Mouse (Mus musculus): Measurements from ENCODE around the gene Plod2. TPM values are rescaled to one million over a fixed set of nuclear protein-coding genes. Genes with fewer than 3 reads are reported as not detected.

Gene Plod2
- polyA plus RNA-seq, 1 experiment, result not detected

DNA sequence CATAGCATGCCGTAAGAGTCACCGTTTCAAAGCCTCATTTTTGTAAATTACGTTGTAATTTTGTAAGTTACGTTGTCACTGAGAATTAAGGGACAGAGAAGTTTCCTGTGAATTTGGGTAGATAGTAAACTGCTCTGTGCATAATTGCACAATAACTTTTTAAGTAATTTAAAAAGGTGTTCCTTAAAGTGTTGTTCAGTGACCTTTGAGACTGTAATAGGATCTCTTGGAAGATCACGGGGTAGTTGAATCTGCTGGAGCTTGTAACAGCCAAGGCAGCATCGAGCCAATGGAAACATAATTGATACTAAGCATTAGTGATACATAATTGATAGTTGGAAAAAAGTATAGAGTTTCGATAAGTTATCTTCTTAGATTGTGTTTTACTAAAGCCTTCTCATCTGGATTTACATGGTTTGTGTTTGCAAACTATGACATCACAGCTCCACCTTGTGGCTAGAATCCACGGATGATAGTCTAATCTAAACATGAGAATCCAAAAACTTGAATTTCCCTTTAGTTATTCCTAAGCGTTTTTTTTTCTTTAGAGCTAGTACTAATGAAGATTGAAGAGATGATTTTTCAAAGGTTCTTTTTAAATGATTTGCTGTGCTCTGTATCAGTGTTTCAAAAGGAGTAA, 68.7 kb downstream of the Plod2 start:
- H3K4me1 ChIP-seq (ENCODE audit: control insufficient read depth), result no peaks in the 10 kb centered on the region
- H3K9me3 ChIP-seq (ENCODE audit: control insufficient read depth, low read length), result no peaks in the 10 kb centered on the region
- no peaks in the 10 kb centered on the region for H3K27me3 ChIP-seq (ENCODE audit: control insufficient read depth)
- TF ChIP-seq TAL1 (IDR thresholded peaks at IDR 0.05; ENCODE audit: low read length) (no peak), GATA1 (IDR thresholded peaks at IDR 0.05; ENCODE audit: low read length) (no peak)
- no peaks in the 10 kb centered on the region for H3K36me3 ChIP-seq (ENCODE audit: control insufficient read depth)
- no peak overlapping the region for H3K4me3 ChIP-seq (replicated peaks)

DNA sequence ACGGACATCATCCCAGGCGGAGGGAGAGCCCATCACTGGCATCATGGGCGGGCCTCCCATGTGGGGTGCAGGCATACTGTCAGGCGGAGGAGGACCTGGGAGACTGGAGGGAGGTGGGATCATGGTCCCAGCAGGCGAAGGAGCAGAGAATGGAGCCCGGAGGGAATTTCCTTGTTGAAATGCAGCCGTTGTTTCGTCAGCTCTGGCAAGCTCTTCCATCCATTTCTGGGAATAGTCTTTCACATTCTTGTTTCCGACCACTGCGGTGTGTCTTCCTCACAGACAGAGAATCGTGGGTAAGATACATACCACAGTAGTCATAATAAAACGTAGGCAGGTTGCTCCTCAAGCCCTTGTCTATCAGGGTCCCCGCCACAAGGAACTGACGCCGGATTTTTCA, 70.6 kb downstream of the Plod2 start:
- H3K9me3 ChIP-seq (ENCODE audit: control insufficient read depth, low read length), result no peaks in the 10 kb centered on the region
- H3K36me3 ChIP-seq (ENCODE audit: control insufficient read depth), result no peaks in the 10 kb centered on the region
- TF ChIP-seq GATA1 (IDR thresholded peaks at IDR 0.05; ENCODE audit: low read length), result no peak
- TF ChIP-seq TAL1 (IDR thresholded peaks at IDR 0.05; ENCODE audit: low read length), result no peak
- no peaks in the 10 kb centered on the region for H3K27me3 ChIP-seq (ENCODE audit: control insufficient read depth)
- no peak overlapping the region for H3K4me3 ChIP-seq (replicated peaks)
- H3K4me1 ChIP-seq (ENCODE audit: control insufficient read depth), result no peaks in the 10 kb centered on the region

- Histone ChIP-seq H3K4me3 (replicated peaks) (no peak overlapping the region), H3K27me3 (ENCODE audit: control insufficient read depth) (no peaks in the 10 kb centered on the region), H3K4me1 (ENCODE audit: control insufficient read depth) (no peaks in the 10 kb centered on the region), H3K9me3 (ENCODE audit: control insufficient read depth, low read length) (no peaks in the 10 kb centered on the region), H3K36me3 (ENCODE audit: control insufficient read depth) (no peaks in the 10 kb centered on the region)
- TF ChIP-seq TAL1 (IDR thresholded peaks at IDR 0.05; ENCODE audit: low read length) (no peak), GATA1 (IDR thresholded peaks at IDR 0.05; ENCODE audit: low read length) (no peak)
Measured at GRCm38 (mm10) chr9:92613206-92613605, 71.2 kb downstream of the Plod2 start.

DNA sequence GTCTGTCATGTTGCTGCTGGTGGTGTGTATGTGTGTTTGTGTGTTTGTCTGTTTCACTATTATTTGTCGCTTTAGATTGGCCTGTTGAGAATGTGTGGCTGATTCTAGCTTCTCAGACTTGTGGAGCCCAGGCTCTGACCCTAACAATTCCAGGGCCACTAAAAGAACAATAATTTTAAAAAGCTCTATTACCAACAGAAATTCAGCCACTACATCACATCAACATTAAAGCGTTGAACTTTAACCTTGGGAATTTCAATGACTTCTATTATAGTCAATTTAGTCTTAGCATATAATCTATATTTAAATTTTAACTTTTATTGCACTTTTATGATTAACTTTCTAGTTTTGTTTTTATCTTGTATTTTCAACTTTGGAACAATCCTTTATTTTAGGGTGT, 74.4 kb downstream of the Plod2 start:
- no peaks in the 10 kb centered on the region for H3K9me3 ChIP-seq (ENCODE audit: control insufficient read depth, low read length)
- no peaks in the 10 kb centered on the region for H3K4me1 ChIP-seq (ENCODE audit: control insufficient read depth)
- H3K27me3 ChIP-seq (ENCODE audit: control insufficient read depth), result no peaks in the 10 kb centered on the region
- H3K4me3 ChIP-seq (replicated peaks), result no peak overlapping the region
- TF ChIP-seq GATA1 (IDR thresholded peaks at IDR 0.05; ENCODE audit: low read length) (no peak), TAL1 (IDR thresholded peaks at IDR 0.05; ENCODE audit: low read length) (no peak)
- H3K36me3 ChIP-seq (ENCODE audit: control insufficient read depth), result no peaks in the 10 kb centered on the region

DNA sequence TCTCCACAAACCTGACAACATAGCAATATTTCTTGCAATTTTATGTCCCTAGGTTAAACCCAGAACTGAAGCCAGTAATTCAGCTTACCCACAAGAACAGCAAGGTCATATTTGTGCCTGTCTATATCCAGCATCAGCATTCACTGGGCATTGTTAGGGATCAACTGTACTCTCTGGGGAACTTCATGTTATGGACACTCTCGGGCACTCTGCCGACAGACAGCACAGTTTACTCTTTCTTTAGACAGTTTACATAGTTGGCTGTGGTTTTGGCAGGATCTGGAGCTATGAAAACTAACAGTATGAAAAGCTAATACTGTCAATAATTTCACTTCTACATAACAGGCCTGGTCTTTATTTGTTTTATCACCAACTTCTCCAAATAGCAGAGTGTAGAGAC, 75.4 kb downstream of the Plod2 start:
- H3K4me1 ChIP-seq (ENCODE audit: control insufficient read depth), result no peaks in the 10 kb centered on the region
- no peak for TF ChIP-seq GATA1 (IDR thresholded peaks at IDR 0.05; ENCODE audit: low read length)
- no peak for TF ChIP-seq TAL1 (IDR thresholded peaks at IDR 0.05; ENCODE audit: low read length)
- no peaks in the 10 kb centered on the region for H3K9me3 ChIP-seq (ENCODE audit: control insufficient read depth, low read length)
- H3K4me3 ChIP-seq (replicated peaks), result no peak overlapping the region
- H3K27me3 ChIP-seq (ENCODE audit: control insufficient read depth), result no peaks in the 10 kb centered on the region
- no peaks in the 10 kb centered on the region for H3K36me3 ChIP-seq (ENCODE audit: control insufficient read depth)

DNA sequence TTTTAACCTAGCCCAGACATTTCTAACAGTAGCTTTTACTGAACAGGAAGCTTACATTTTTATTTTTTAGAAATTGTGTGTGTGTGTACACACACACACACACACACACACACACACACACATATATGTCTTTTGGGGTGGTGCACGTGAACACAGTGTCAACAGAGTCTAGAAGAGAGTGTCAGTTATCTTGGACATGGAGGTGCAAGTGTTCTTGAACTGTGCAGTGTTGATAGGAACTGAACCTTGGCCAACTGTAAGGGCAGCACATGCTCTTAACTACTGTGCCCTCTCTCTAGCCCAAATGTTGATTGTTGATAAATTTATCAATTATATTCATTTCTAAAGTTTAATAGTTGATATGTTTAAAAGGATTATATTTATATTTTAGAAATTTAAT, 78.1 kb downstream of the Plod2 start:
- H3K9me3 ChIP-seq (ENCODE audit: control insufficient read depth, low read length), result no peaks in the 10 kb centered on the region; the same call in 1 of the 2 replicates
- TF ChIP-seq TAL1 (IDR thresholded peaks at IDR 0.05; ENCODE audit: low read length), result no peak
- no peak for TF ChIP-seq GATA1 (IDR thresholded peaks at IDR 0.05; ENCODE audit: low read length)

GRCm38 (mm10) chr9:92621246-92621645, 79.2 kb downstream of the Plod2 start:
- Histone ChIP-seq H3K4me1 (ENCODE audit: control insufficient read depth) (no peaks in the 10 kb centered on the region), H3K4me3 (replicated peaks) (no peak overlapping the region), H3K27me3 (ENCODE audit: control insufficient read depth) (no peaks in the 10 kb centered on the region), H3K36me3 (ENCODE audit: control insufficient read depth) (no peaks in the 10 kb centered on the region), H3K9me3 (ENCODE audit: control insufficient read depth, low read length) (no peaks in the 10 kb centered on the region; the same call in 1 of the 2 replicates)
- TF ChIP-seq TAL1 (IDR thresholded peaks at IDR 0.05; ENCODE audit: low read length) (no peak), GATA1 (IDR thresholded peaks at IDR 0.05; ENCODE audit: low read length) (no peak)

More for the DNA sequence above, 78.1 kb downstream of the Plod2 start:
- no peaks in the 10 kb centered on the region for H3K4me1 ChIP-seq (ENCODE audit: control insufficient read depth)
- H3K36me3 ChIP-seq (ENCODE audit: control insufficient read depth), result no peaks in the 10 kb centered on the region
- H3K27me3 ChIP-seq (ENCODE audit: control insufficient read depth), result no peaks in the 10 kb centered on the region
- no peak overlapping the region for H3K4me3 ChIP-seq (replicated peaks)

DNA sequence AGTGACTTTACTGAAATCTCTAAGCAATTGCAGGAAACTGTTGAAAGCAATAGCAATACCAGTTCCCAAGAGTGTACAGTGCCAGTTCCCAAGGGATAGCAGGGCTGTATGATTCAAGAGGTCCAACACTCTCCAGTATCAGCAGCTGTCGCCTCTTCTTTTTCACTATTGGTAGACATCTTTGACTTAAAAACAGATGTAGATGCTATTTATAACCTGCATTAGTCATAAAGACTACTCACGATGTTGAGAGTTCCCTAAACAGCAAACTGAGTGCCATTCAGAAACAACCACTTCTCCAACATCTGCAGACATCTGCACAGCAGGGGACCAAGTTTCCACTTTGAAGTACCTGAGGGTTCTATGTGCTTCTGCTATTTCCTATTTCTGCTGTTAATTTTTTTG, 79.9 kb downstream of the Plod2 start:
- H3K9me3 ChIP-seq (ENCODE audit: control insufficient read depth, low read length), result no peaks in the 10 kb centered on the region; the same call in 1 of the 2 replicates

GRCm38 (mm10) chr9:92634792-92635191, 92.8 kb downstream of the Plod2 start:
- H3K4me1 ChIP-seq (ENCODE audit: control insufficient read depth), result no peaks in the 10 kb centered on the region
- TF ChIP-seq GATA1 (IDR thresholded peaks at IDR 0.05; ENCODE audit: low read length), result no peak
- TF ChIP-seq TAL1 (IDR thresholded peaks at IDR 0.05; ENCODE audit: low read length), result no peak
- H3K9me3 ChIP-seq (ENCODE audit: control insufficient read depth, low read length), result peaks cover 8% of the 10 kb centered on the region
- no peaks in the 10 kb centered on the region for H3K36me3 ChIP-seq (ENCODE audit: control insufficient read depth)
- no peak overlapping the region for H3K4me3 ChIP-seq (replicated peaks)
- H3K27me3 ChIP-seq (ENCODE audit: control insufficient read depth), result no peaks in the 10 kb centered on the region

More for the DNA sequence above, 79.9 kb downstream of the Plod2 start:
- TF ChIP-seq TAL1 (IDR thresholded peaks at IDR 0.05; ENCODE audit: low read length) (no peak), GATA1 (IDR thresholded peaks at IDR 0.05; ENCODE audit: low read length) (no peak)
- H3K27me3 ChIP-seq (ENCODE audit: control insufficient read depth), result no peaks in the 10 kb centered on the region
- no peaks in the 10 kb centered on the region for H3K4me1 ChIP-seq (ENCODE audit: control insufficient read depth)
- no peaks in the 10 kb centered on the region for H3K36me3 ChIP-seq (ENCODE audit: control insufficient read depth)
- H3K4me3 ChIP-seq (replicated peaks), result no peak overlapping the region

Data from erythroblast, embryonic 14.5 days (primary cell).